Mouse (Mus musculus) frontal cortex, adult (tissue): ENCODE results near the gene Gsdma3.

ENCODE experiments used
- ATAC-seq: cut with Nextera tagmentation; 2 replicates; pipeline ENCODE4 v1.9.2; 2017; ENCODE audit warnings: mild to moderate bottlenecking, moderate library complexity, mixed read lengths; ENCODE audit not compliant: low TSS enrichment

Gene Gsdma3

DNA sequence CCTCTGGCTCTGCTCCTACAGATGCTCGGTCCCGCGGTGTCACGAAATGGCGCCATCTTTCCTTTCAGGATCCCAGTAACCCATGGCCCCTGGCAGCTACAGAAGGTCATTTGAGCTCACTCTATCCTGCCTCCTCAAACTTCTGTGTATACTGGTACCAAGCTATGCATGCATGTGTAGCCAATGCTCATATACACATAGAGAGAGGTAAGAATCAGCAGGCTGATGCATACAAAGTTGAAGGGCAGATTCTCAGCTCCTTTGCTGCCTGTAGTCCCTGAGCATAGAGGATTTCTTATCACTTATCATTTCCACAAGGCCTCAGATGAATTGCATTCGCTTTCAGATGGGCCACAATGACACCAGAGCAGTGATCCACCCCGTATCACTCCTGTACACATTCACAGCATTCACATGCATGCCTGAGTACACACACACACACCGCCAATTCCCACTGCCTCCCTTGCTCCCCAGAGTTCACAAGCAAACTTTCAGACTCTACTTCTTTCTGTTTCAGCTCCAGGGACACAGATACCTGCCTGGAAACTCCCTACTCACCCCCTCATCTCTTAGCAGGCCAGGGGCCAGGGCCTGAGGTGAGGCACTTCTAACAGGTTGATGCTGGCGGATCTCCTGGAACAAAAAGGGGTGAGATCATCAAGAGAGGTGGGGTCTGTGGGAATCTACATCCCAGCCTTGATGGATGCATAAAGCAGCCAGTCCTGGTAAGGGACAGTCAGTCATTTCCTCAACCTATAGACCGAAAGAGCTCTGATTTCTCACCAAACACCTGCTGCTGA is at the start of gene Gsdma3, which contains the start of gene Gm12355:
Gsdma3 (plus strand) TSS at position 750 of the 800 bp plus-strand sequence.
Gm12355 (minus strand) TSS at position 51 of the 800 bp plus-strand sequence.
- ATAC-seq = no peak

DNA sequence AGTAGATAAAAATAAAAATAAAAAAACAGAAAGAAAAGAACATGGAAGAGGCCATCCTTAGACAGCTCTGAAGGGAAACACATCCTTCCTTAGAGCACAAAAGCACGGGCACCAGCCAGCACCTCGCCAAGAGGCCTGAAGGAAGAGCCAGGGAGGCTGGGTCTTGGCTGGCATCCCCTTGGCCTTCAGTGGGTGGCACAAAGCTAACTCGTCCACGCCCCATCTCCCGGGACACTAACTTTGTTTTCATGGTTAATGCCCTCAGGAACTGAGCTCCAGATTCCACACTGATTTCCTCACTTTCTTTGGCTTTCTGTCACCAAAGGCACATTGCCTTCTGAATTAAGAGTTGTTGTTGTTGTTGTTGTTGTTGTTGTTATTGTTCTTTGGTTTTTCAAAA is 48.4 kb upstream of the Gsdma3 start:
- ATAC-seq = no peak

DNA sequence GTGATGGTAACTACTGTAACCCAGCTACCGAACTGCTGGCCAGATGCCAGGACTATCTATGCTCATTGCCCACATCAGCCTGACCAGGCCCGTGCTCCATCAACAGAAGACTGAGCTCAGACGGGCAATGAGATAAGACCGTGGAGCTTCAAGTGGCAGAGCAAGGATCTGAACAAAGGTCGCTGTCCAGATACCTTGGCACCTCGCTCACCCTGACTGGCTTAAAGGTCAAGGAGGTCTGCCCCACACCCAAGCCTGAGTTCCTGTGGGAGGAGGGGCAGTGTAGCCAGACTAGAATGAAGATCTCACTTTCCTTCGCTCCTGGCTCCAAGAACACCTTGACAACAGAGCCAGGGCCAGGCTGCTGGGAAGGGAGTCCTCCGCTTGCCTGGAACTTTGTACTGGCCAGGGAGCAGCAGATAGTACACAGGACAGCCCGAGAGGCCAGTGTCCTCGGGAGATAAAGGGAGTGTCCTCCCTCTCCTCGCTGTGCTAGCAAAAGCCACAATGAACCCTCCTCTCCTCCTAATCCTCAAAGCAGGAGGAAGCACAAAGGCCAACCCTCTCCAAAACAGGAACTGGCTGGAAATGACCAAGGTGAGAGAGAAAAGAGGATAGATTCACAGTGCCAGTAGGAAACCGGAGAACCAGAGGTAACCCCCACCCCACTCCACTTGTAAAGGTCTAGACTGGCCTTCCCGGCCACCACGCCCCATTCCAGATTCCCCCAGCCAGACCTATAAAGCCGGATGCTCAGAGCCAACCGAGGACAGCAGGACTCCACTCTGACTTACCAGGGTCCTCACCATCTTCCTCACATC is 45.6 kb upstream of the Gsdma3 start:
- no peak for ATAC-seq

DNA sequence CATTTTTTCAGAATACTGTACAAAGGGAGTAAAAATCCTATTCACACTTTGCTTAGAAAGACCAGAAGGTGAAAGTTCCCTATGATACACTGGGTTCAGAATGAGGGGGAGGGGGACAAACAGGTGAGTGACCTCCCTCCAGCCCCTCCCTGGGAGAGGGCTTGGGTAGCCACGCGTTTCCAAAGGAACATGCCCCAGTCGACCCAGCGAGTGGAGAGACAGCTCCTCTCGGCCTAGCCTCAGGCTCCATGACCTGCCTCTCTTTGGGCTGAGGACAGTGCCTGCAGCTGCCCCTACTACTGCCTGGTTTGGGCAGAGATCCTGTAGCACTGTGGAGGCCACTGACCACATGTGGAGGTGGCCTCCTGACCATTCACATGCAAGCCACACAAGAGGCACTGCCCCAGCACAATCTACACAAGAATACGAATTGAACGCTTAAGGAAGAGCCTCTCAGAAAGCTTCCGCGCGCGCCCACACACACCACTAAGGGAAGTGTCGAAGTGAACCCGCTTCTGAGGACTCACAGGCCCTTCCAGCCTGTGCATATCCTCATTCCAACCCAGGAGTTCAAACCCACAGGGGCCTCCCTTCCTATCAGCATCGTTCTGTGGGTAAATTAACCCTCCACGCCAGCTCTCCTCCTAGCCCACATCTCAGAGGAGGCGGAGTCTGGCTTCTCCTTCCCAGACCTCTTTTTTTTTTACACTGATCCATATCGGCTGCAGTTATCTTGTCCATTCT is 44.7 kb upstream of the Gsdma3 start:
- no peak; the same call in 1 of the 2 replicates for ATAC-seq

DNA sequence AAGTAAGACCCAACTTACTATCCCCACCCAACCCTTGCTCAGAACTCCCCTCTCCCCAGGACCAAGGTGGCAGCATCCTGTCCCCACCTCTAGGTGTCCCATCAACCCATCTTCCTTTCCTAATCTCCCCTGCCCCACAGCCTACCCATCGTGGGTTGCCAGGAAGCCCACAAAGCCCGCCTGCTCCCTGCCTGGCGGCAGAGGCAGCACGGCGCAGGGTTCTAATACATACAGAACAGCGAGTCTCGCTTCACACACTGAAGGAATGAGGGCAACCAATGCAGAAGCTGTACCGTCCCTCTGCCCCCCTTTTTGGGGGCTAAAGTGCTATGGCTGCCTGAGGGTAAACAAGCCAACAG is 44.2 kb upstream of the Gsdma3 start:
- no peak for ATAC-seq

DNA sequence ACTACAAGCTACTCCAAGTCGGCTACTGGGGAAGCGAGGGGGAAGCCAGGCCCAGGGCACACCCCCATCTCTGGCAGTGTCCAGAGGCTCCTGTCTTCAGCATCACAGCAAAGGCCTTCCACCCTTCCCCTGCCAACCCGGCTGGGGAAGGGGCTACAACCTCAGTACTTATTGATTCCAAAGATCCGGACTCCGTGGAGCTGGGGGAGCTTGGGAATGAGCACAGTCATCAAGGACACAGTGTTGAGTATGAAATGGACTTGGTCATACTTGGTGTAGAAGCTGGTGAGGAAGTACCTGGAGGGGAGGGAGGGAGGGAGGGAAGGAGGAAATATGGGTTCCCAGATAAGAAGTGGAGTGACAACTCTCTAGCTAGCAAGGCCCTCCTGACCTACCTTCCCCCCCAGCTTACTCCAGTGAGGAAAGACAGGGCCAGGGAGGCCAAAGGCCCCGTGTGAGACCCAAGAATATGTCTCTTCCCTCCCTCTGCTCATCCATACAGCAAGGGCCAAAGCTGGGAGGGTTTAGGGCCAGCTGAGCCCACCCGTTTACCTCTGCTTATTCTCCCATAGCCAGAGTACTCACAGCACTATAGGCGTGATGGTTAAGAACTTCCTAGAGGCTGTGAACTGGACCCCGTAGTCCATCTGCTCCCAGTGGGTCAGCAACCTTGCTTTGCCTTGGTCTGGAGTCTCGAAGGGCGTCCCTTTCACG is 43.5 kb upstream of the Gsdma3 start:
- no peak for ATAC-seq

DNA sequence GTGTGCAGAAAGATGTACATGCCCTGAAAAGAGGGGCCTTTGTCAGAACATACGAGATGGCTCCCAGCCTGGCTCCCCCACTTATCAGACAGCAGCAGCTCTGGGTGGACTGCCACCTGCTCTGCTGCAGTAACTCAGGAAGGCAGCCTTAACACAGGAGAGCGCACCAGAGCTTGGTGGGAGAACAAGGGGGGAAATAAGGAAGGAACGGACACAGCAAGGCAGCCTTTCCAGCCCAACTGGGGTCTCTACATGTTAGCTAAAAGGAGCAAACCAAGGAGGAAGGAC is 43.0 kb upstream of the Gsdma3 start:
- no peak for ATAC-seq

DNA sequence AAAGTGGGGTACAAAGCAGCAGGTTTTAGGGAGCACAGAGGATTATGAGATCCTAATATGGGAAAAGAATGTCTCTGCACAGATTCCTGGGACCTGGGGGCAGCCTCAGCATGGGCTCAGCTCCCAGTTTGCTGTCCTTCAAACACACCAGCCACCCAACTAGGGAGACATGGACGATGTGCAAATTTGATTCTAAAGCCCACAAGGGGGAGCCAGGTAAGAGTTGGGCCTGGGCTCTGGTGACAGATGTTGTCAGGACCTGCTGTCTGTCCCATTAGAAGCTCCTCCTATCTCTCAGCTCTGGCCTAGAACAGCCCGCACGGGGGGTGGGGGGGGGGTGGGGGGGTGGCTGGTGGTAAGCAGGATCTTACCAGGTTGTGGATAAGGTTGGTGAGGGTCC is 42.6 kb upstream of the Gsdma3 start:
- ATAC-seq = no peak

DNA sequence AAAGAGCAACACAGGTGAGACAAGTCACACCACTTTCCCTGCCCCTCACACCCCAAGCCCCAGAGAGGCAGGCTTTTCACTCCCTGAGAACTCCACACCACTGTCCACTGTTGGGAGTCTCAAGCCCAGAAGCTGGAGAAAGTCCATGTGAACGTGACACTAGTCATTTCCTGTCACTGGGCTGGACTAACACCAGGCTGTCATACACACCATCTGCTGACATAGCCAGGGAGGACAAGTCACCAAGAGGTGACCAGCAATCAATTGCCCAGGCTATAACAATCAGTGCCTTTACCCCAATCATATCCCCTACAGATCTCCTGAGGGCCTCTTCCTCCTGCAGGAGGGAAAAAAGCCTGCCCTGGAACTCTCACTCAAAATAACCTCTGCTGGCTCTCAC is 42.0 kb upstream of the Gsdma3 start:
- ATAC-seq = no peak

DNA sequence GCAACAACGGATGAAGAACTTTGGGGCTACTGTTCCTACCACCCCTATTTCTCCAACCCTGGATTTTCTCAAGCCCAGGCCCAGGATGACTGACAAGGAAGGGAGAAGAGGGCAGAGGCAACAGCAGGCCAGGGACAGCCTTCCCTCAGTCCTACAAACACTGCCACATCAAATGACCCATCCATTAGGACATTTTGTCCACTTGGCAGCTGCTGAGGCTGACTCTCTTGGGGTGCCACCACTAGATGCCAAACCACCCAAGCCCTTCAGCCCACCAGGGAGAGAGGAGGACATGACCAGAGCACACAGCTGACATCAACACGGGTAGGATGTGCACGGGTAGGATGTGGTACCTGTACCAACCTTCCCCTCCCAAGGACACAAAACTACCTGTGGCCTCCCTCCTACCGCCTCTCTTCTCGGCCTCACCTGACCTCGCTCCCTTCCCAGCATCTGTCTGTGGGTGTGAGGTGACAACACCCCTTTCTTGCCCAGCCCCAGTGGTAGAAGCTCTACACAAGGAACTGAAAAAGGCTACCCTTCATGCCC is 41.5 kb upstream of the Gsdma3 start:
- ATAC-seq = no peak

DNA sequence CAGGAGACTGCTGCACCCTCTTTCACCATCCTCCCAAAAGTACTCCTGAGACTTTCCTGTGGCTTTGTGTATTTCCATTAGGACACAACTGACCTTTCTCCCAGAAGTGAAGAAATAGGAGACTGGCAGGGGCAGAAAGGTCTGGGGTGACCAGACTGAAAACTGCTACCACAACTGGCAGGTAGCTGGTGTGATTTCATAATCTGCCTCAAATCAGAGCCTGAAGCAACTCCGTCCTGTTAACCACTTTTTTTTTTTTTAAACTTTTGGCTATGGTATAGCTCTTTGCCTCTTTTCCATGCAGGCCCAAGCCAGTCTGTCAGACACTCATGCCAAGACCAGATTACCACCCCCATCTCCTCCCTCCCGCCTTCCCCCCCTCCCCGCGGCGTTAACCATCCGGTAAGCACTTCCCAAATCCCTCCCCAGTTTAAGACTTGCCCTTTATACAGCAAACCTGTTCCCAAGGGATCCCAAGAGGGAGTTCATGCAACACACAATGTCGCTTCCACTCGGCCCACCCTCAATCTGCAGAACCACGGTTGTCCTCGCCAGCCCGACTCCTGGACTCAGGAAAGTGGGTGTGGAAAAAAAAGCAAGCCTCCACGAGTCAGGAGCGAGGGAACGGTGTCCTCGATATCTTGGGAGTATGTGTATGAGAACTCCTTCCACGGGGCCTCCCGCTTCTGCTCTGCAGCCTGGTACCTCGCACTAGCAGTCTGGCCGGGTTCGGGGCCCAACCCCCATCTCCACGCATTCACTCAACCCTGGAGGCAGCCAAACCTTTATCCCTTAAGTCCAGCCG is 39.9 kb upstream of the Gsdma3 start:
- peak; percentile 24; the same call in 1 of the 2 replicates for ATAC-seq

DNA sequence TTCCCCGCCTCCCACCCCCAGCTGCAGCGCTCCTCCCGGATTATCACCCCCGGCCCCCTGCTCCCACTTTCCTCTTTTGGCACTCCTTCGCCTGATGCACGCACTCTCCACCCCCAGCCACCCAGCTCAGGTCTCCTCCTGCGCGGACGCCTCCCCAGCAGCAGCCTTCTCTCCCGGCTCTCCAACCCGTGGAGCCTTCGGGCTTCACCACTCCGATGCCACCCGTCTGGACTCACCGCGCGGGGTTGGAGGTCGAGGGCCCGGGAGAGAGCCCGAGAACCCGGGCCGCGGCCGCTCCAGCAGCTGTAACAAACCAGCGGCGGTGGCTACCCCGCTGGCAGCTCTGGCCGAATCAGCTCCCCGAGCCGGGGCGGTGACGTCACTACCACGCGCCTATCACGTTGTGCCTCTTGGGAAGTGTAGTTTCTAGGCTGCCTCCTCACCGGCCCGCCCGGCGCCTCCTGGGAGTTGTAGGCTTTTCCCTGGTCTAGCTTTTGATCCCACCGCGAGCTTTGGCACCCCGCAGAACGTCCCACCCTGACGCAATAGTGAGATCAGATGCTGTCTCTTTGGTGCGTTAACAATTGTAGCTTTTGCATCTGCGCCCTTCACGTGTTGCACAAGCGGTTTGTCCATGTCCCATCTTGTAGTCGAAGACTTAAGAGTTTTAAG is 39.1 kb upstream of the Gsdma3 start, which contains the start of gene Ormdl3:
Ormdl3 (minus strand) TSS at position 477 of the 672 bp plus-strand sequence.
- peak; percentile 97 for ATAC-seq

DNA sequence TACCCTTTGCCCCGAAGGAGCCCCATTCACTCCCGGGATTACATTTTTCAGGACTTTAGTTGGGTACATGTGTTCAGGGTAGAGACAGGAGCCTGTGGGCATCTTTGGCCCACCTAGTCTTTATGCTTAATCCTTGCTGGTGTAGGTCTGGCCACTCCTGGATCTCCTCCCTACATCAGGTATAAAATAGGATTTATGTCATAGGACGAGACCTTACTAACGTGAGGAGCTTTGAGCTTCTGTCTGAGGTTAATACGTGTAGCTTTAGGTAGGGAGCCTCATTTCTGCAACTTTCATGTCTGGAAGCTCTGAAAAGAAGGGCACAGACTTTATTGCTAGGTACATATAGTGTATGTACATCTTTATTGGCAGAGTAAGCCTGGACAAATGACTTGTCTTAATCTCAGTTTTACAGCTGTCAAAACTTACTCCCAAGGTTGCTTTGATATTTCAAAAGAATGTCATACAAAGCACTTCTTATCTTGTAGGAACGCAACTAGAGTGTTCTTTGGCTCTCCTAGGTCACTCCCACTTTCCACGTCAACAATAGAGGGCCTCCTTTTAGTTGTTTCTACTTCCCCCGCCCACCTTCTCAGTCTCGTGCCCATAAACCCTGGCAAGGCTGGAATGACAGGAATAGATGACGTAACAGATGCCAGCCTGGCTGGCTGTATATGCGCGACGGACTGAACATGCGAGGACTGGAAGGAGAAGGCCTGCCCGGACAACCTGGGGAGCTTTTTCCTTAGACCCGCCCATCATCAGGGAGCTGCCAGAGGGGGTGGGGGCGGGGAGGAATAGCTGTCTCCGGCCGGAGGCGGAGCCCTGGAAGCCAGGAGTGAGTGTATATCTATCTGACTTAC is 38.2 kb upstream of the Gsdma3 start:
- no peak for ATAC-seq

DNA sequence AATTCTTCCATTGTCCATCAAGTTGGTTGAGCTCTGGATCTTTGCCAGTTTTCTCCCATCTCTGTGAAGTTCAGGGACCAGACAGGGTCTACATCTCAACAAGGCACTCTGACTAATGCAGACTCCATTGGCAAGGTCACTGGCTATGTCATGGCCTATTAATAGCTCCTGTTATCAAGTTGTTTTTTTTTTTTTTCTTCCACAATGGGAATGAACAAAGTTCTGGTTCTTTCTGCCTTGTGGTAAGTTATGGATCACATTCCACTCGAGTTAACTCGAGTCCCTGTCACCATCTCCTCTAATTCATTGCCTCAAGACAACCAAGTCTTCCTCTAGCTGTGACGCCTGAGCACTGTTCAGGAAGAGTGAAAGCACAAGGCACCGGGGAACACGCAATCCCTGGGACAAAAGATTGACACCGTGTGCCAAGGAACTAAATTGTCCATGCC is 37.3 kb upstream of the Gsdma3 start:
- ATAC-seq = no peak

DNA sequence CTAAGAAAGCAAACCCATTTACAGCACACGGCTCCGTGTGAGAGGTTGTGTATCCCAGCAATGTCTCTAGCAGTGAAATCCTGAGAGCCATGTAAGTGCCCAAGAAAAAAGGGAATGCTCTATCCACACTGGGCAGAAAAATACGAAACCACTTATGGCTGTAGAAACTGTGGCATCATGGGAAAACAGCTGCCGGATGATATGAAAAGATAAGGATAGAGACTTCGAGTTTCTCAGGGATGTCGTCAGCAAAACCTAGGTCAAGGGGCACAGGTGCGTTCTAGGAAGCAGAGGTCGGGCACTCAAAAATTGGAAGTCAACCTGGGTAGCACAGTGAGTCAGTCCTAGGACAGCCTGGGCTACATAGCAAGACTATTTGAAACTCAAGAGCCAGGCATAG is 36.9 kb upstream of the Gsdma3 start:
- no peak for ATAC-seq

DNA sequence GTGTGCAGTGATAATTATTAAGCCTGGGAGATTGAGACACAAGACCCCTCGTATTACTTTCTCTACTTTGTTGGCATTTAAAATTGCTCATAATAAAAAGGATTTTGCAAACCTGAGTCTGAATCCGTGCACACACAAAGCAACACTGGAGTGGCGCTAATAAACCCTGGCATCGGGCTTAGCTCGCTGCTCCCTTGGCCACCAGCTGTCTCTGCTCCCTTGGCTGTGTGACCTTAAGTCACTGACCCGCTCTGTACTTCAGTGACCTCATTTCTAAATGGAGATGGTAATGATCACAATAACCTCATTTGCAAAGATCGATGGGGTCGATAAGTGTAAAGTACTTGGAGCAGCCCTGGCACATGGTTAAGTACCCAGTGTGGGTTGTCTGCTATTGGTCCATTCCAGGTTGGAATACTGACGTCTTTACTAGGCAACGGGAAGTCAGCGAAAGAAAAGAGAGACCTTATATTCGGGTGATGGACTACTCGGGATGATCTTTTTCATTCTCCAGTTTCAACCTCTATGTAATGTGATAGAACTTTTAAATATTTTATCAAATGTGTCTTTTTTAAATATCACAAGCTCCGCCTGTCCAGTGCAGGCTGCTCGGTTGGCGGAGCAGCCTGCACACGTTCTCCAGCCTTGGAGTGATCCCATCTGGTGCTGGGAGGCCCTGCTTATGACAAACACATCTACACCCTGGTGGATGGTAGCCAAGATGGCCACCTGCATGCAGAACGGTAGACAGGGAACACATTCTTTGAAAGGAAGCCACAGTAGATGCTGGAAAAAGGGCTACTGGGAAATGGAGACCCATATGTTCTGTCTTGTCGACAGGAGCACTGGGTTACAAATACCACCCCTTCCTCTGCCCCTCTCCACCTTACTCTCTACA is 35.4 kb upstream of the Gsdma3 start:
- no peak for ATAC-seq

DNA sequence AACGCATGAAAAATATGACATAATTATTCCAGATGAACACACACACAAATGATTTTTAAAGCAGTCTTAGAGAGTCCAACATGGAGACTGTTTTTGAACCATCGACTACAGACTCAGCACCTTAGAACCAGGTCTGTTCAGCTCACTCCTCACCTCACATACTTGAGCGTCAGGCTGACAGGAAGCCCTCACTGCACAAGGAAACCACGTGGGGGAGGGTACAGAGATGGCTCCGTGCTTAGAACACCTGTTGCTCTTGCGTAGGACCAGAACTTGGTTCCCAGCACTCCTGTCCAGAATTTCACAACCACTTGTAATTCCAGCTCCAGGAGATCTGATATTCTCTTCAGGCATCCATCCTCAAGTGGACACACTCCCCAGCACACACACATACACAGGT is 31.1 kb upstream of the Gsdma3 start:
- no peak for ATAC-seq

DNA sequence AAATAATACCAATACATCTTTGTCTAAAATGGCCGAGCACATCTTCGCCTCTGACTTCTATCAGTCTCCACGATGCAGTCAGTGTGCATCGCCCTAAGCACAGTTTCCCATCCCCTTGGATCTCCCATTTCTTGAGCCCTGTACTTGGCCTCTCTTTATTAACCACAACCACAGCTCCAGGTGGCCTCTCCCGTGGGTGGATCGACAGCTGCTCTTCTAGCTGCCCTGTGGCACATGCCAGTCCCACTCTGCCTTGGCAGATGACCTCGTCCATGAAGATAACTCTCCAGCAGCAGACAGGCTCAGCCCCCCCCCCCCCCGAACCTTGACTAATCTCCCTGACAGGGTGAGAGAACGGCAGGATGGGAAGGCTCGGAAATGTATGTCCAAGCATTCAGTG is 30.7 kb upstream of the Gsdma3 start:
- no peak for ATAC-seq
